Mouse (Mus musculus): Measurements from ENCODE around the gene Rpl7l1.

- TF ChIP-seq EP300 (IDR thresholded peaks at IDR 0.05) (no peak), CTCF (IDR thresholded peaks at IDR 0.05) (no peak)
Measured at GRCm38 (mm10) chr17:46741305-46741704, 41.2 kb downstream of the Rpl7l1 start.
